Mouse (Mus musculus): Measurements from ENCODE around the gene Prr23a1.

DNA sequence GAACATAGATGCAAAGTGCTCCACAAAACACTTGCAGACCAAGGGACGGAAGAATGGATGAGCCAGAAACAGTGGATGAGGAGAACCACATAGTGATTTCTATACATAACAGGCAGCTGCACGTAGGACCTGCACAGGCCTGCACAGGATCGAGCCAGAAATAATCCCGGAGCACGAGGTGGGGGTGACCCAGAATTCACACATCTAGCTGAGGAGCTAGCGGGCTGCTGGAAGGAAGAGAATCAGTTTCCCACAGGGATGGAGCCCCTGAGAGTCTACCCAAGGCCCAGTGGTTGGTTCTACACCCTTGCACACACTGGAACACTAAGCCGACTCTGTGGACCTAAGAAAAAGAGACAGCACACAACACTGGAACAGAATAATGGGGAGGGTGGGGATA is 18.5 kb upstream of the Prr23a1 start:
- TF ChIP-seq POLR2A (IDR thresholded peaks at IDR 0.05; ENCODE audit: borderline replicate concordance, extremely low read depth, insufficient read depth, insufficient read length, poor library complexity, severe bottlenecking): no peak
- TF ChIP-seq CTCF (IDR thresholded peaks at IDR 0.05; ENCODE audit: borderline replicate concordance, extremely low read depth, insufficient read depth, insufficient read length): no peak

Measured in brain, embryonic 14.5 days (tissue).